Mouse (Mus musculus) right cerebral cortex, postnatal 4 days (tissue): ENCODE data around the gene Hoxd13.

ENCODE experiments used
- DNase-seq: peaks from one replicate; pipeline ENCODE4 v3.0.0-alpha.2; 2022

Hoxd13 gene

DNA sequence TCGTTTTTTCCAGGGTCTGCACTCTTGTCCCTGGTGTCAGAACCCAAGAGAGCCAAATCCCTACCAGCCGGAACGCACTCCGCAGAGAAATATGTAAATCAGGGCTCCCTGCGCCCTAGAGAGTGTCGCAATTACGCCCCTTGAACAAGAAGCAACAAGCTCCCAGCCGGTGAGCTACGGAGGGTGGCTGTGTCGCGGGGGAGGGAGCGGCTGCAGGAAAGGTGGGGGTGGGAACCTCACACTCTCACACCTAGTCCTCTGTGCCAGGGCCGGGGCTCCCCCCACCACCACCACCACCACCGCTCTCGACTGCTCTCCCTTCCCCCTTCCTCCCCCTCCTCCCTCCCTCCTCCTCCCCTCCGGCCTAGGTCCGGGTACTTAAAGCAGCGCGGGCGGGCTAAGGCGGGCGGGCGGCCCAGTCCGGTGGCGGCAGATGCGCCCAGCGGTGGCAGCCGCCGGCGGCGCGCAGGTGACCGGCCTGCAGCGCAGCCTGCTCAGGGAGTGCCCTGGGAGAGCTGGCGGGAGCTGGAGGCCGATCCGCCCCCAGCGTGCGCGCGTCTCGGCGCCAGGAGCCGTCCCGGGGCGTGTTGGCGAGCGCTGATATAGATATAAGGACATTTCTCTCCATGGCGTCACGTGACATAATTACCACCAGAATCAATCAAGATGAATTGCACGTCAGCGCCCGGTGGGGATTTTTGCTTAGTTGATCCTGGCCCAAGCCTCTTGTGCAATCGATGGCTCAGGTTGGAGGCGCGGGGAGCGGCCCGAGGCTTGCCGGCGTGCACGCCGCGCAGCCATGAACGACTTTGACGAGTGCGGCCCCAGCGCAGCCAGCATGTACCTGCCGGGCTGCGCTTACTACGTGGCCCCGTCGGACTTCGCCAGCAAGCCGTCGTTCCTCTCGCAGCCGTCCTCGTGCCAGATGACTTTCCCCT lies 13.8 kb downstream of the Hoxd13 start:
- no peak for DNase-seq

GRCm38 (mm10) chr2:74682796-74683195 lies 14.7 kb downstream of the Hoxd13 start:
- no peak for DNase-seq

- no peak for DNase-seq
These were observed 15.4 kb downstream of the Hoxd13 start for GRCm38 (mm10) chr2:74683471-74683951.

DNA sequence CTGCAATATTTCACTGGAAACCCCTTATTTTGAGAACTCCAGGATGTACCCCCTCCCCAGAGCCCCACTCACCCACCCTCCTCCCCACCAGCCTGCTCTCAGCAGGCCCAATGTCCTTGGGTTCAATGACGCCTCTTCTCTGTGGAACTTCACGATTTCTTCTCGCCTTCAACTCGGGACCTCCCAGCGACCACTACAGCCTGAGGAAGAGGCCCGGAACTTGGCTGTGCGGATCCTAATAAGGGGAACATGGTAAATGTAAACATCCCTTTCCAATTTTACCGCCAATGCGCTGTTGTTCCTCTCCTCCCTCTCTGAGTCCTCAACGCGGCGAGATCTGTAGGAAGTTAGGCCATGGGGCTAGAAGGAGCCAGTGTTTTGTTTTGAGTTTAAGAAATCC lies 16.0 kb downstream of the Hoxd13 start:
- DNase-seq, result no peak

DNA sequence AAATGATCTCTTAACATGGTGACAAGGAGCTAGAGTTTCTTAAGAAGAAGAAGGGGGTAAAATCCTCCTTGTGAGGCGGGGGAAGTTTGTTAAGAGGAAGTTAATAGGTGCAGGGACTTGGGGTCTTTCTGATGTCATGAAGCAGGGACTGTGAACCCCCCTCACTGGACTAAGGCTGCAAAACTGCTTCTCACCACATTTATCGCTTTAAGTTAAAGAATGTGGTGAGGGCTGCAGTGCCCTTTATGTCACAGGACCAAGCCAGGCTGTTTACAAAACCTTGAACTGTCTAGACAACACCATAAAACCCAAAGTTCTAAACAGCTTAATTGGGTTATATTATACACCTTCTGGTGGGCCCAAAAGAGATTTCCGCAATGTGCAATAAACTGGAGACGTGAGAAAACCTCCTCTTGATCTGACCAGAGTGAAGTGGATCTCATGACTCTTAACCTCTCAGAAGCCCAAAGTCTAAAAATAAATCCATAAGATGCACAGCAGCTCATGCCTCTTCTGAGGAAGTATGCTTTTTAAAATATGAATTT lies 17.0 kb downstream of the Hoxd13 start:
- no peak for DNase-seq

- peak; percentile 63 for DNase-seq
These were observed 18.3 kb downstream of the Hoxd13 start for GRCm38 (mm10) chr2:74686301-74686987.

GRCm38 (mm10) chr2:74686988-74687697 lies 19.0 kb downstream of the Hoxd13 start:
- DNase-seq, result no peak

DNA sequence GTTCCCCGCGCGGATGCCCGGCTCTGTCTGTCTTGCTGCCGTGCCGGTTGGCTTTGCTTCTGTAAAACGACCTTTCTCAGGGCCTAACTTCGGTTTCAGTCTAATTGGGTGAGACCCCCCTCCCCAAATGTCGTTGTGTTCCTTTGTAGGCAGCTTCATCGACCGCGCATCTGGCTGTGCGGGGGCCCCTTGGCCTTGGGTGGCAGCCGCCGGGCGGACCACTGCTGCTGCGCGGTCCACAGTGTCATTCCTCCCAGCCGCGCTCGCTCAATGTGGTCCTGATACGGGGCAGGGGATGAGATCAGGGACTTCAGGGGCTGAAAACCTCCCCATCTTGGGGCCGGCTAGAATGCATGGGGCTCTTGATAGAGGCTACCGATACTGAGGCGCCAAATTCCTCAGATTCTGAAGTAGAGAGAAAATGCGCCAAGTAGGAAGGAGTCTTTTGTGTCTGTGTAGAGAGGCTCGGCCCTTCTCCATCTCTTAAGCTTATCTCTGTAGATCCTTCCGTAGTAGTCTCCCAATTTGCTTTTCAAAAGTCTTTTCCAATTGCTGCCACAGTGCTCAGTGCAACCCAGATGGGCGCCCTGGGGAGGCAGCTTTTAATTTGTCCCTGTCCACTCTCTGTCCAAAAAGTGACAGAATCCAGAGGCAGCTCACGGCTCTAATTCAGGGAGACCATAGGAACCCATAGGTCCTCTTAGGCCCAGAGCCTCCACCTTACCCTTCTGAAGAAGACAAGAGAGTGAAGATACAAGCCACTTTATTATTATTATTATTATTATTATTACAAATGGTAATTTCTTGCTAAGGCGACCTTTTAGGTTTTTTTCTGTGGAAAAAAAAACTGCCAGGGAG lies 19.8 kb downstream of the Hoxd13 start:
- DNase-seq, result no peak

DNA sequence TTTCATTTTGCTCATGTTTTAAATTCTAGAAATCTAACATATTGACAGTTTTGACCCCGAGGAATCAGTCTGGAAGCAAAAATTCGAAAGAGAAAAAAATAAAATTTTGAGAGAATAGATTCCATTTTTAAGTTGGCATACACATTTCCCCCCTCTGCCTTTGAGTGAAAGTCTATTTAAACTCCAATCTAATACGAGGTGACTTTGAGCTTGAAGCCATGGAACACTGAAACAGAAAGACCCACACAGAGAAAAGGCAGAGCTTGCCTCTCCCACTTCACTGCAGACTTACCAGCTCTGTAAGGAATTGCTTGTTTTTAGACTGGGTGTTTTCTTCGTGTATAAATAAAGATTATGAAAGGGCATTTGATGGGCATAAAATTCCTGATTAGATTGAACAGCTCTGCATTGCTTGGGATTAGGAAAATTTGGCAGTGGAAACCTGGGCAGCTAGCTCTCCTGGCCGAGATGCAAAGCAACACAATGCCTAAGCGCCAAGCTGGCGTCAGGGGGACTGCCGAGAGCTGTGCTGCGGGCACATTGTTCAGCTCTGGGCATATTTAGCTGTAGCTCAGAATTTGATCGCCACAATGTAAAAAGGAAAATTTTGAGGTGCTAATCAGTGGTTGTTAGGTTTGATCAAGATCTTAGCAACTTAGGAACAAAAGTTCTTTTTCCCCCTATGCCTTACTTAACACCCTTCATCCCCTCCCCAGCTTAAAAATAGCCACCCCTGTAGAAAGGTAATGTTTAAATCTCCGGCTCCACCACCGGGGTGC lies 20.9 kb downstream of the Hoxd13 start:
- DNase-seq, result no peak

DNA sequence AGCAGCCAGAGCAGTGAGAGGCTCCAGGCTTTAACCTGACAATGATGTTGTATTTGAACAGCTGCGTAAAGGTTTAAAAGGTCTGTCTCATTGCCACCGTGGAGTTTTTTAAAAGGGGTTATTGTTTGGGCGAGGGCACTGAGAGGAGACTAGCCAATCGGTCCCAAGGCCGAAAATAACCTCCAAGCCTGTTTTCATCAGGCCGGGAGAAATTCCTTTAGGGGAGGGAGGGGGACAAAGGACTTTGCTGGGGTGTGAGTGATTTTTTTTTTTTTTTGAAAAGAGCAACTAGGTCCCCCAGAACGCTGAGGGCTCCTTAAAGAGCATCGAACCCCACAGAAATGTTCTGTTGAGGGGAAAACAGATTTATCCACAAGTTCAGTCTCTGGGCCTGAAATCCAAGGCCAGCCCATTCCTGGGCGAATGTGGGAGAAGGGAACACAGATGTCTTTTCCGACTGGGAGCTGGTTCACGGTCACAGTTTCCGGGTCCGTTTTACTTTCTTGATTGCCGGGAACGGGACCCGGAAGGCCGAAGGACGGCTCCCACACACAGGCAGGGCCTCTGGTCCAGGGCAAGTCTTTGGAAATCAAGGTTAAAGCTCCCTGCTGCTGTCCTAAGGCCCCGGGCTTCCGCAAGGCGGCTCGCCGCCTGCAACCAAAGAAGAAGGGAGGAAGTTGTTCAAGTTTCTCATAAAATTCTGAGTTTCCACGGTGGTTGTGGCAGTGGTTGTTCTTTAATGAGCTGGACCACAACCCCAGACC lies 21.6 kb downstream of the Hoxd13 start:
- no peak for DNase-seq

DNA sequence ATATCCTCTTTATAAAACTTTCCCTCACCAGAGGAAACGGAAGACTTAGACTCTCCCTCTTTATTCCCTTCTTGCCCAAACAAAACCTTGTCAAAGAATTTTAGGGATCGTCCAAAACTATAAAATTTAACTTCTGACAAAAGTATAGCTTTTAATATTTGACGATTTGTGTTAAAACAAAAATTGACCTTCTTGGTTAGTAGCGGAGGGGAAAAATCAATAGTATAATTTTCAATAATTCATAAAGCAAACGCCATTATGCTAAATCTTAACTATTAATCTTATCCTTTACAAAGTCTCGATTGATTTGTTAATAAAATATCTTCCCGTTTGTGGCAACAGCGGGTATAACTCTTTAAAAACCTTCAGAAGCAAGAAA lies 22.2 kb downstream of the Hoxd13 start:
- DNase-seq, result no peak

DNA sequence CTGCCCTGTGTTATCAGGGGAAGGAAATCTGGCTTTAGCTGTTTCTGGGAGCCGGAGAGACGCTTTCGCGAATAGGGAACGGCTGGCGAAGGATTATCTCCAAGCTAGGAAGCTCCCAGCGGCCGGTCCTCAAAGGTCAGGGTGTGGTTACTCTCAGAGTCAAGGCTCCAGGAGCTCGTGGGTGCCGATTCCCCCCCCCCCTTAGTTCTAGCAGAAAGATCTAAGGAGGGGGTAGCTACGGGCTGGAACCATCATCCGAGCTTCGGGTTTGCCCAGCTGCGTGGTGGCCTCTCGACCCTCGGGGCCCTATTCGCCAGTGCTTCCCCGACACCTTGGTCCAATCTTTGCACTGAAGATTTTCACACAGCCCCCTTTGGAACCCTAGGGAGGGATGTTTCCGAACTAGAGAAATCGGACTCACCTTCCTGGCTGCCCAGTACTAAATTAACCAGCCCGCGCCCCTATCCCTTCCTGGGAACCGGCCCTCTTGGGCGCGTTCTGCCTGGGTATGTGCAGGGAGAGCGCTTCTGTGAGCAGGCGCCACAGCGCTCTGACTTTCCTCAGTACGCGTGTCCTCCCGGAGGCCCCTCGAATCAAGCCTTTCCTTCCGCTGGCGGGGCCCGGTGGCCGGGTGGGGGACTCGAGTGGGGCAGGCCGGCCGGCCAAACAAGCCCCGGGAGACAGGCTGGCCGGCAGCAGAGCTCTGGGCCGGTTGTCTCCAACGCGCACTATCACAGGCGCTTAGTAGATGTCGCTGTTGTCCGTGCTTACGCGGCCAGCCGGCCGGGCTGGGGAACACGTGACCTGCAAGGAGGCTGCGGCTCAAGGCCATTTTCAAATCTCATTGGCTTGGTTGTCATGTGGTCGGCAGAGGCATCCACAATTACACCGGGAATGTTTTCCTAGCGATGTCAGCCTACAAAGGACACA lies 23.2 kb downstream of the Hoxd13 start, which contains the start of gene Hoxd10:
Gene Hoxd10 (plus strand): TSS at position 903 of the 930 bp plus-strand sequence.
- DNase-seq, result no peak

- DNase-seq, result no peak
These were observed 24.1 kb downstream of the Hoxd13 start for GRCm38 (mm10) chr2:74691995-74692807.

DNA sequence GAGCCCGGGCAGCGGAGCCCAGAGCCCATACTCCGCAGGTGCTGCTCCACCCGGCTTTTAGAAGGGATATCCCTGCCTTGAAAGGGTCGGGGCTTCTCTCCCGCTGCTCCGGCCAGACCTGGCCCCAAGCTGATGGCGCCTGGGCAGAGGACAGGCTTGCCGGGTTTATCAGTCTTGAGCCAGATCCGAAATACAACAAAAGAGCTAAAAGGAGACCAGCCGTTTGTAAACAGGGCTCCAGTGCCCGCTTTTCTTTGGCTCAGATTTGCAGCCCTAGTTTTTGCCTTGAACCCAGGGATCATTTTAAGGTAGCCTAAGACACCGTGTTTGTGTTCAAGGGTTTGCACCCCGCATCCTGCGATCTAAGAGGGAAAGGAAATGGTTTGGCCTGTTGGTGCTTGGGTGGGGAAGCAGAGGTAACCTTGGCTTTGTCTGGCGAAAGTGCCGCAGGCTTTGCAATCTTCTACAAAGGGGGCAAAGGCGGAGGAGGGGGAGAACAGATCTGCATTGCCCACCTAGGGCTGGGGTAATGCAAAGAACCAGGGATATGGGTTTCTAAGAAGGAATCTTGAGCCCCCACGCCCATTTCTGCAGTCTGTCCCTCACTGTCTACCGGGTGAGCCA lies 24.8 kb downstream of the Hoxd13 start:
- no peak for DNase-seq

GRCm38 (mm10) chr2:74693432-74693827 lies 25.3 kb downstream of the Hoxd13 start:
- DNase-seq, result no peak

DNA sequence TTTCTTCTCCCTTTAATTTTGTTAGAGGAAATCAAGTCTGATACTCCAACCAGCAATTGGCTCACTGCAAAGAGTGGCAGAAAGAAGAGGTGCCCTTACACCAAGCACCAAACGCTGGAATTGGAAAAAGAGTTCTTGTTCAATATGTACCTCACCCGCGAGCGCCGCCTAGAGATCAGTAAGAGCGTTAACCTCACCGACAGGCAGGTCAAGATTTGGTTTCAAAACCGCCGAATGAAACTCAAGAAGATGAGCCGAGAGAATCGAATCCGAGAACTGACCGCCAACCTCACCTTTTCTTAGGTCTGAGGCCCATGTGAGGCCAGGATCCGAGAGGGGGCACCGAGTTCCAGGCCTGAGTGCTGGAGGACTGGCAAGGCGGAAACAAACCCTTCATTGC lies 26.0 kb downstream of the Hoxd13 start:
- no peak for DNase-seq

GRCm38 (mm10) chr2:74695383-74695782 lies 27.3 kb downstream of the Hoxd13 start:
- DNase-seq, result no peak
